Mouse (Mus musculus) lung, embryonic 16.5 days (tissue): ENCODE results near the gene Tnnt3. TPM values are rescaled to one million over a fixed set of nuclear protein-coding genes. Genes with fewer than 3 reads are reported as not detected.

Experiments
- ATAC-seq: fragments of 200-750 bp; cut with Nextera tagmentation; 2 replicates; pipeline ENCODE4 v1.8.0; 2017; ENCODE audit warnings: low read depth, mild to moderate bottlenecking, moderate library complexity
- H3K27ac ChIP-seq: fragments of 300-500 bp; sonication (generic); 2 replicates; pipeline ENCODE4 v1.5.1; 2014; ENCODE audit warnings: mild to moderate bottlenecking, control low read depth, low read length
- H3K27me3 ChIP-seq: fragments of 300-500 bp; sonication (generic); 2 replicates; pipeline ENCODE4 v1.6.1; 2014; ENCODE audit warnings: low read depth, low read length, mixed read lengths; ENCODE audit not compliant: control insufficient read depth, insufficient read depth
- H3K36me3 ChIP-seq: fragments of 300-500 bp; sonication (generic); 2 replicates; pipeline ENCODE4 v1.6.1; 2014; ENCODE audit warnings: low read length; ENCODE audit not compliant: control insufficient read depth, insufficient read depth
- H3K4me1 ChIP-seq: fragments of 300-500 bp; sonication (generic); replicated peaks from 2 replicates; pipeline ENCODE4 v1.6.1; 2014; ENCODE audit warnings: low read length, mixed read lengths; ENCODE audit not compliant: control insufficient read depth, insufficient read depth
- H3K4me2 ChIP-seq: fragments of 300-500 bp; sonication (generic); 2 replicates; pipeline ENCODE4 v1.6.1; 2014; ENCODE audit warnings: low read depth, low read length, control low read depth
- H3K4me3 ChIP-seq: fragments of 300-500 bp; sonication (generic); 2 replicates; pipeline ENCODE4 v1.5.1; 2014; ENCODE audit warnings: mild to moderate bottlenecking, low read length, control low read depth
- H3K9ac ChIP-seq: fragments of 300-500 bp; sonication (generic); 2 replicates; pipeline ENCODE4 v1.6.1; 2014; ENCODE audit warnings: low read length, control low read depth
- H3K9me3 ChIP-seq: fragments of 300-500 bp; sonication (generic); 2 replicates; pipeline ENCODE4 v1.6.1; 2016; ENCODE audit warnings: low read length; ENCODE audit not compliant: control insufficient read depth
- WGBS: fragments of 180-500 bp; shearing (Covaris S2); extraction: QIAGEN DNeasy Blood & Tissue Kit; methylation state at CpG from one replicate; pipeline ENCODE4 v1.1.7; 2014; 5-methylcytosine and 5-hydroxymethylcytosine counted together
- polyA plus RNA-seq: library from polyadenylated mRNA; unstranded; fragments of >200 nt; fragmentation: Nextera tagmentation; extraction: Ambion mirVana; gene quantifications from 2 replicates; pipeline ENCODE4 v1.2.1, GENCODE M21; 2015

Tnnt3 gene
- 17.9 and 50.7 TPM in 2 replicates for polyA plus RNA-seq

- ATAC-seq, result peak; percentile 28; the same call in 1 of the 2 replicates
- H3K9me3 ChIP-seq, result no peaks in the 10 kb centered on the region
- no peaks in the 10 kb centered on the region; the same call in 1 of the 2 replicates for H3K4me1 ChIP-seq
- no peak within 1 kb of the TSS for H3K27ac ChIP-seq
- WGBS, result 87% methylated on average over 2 of the region's 2 CpGs
- H3K27me3 ChIP-seq, result no peaks in the 10 kb centered on the region
- H3K36me3 ChIP-seq, result 0 out of 2 replicates have a peak, but pooled peaks cover 4% of the 10 kb centered on the region
- no peak within 1 kb of the TSS for H3K4me2 ChIP-seq
- no peak within 1 kb of the TSS for H3K9ac ChIP-seq
- no peak within 1 kb of the TSS for H3K4me3 ChIP-seq
These were observed at the start of gene Tnnt3 for GRCm38 (mm10) chr7:142498575-142498974. Tnnt3 (plus strand) TSS chr7:142498836.

DNA sequence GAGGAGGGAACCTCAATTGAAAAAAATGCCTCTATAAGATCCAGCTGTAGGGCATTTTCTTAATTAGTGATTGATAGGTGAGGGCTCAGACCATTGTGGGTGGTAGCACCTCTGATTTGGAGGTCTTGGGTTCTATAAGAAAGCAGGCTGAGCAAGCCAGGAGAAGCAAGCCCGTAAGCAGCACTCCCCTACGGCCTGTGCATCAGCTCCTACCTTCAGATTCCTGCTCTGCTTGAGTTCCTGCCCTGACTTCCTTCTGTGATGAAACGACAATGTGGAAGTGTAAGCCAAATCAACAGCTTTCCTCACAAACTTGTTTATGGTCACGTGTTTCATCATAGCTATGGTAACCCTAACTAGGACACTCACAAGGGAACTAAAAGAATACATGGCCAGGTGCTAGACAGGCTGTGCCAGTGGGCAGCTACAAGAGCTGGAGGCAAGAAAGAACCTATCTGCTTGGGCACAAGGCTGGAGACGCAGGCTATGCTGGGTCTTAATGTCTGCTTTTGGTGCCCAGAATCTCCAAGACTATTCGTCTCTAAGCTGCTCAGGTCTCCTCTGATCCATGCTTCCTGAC, 49.5 kb upstream of the Tnnt3 start:
- 72% methylated on average over 6 of the region's 6 CpGs for WGBS
- Histone ChIP-seq H3K4me2 (no peak overlapping the region), H3K4me3 (no peak overlapping the region), H3K9ac (no peak overlapping the region), H3K27me3 (no peaks in the 10 kb centered on the region), H3K4me1 (peaks cover under 1% of the 10 kb centered on the region), H3K27ac (no peak overlapping the region), H3K9me3 (no peaks in the 10 kb centered on the region), H3K36me3 (no peaks in the 10 kb centered on the region)
- 0 out of 2 replicates have a peak, but pooled peaks have one; percentile 10 for ATAC-seq

DNA sequence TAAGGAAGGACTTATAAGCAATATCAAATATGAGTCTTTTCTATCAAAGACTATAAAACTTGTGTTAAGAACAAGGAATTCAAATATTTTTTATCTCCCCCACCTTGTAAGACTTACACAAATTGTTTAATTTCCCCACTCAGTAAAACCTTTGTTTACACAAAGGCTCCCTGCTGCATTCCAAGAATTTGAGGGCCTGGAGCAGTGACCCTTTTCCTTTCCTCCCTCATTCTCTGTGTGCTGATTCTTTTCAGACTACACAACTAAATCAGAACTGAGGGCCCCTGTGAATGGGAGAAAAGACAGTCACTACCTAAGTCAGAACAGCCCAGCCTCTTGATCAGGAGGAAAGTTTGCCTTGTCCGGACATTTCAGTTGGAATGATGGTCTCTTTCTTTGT, 43.9 kb upstream of the Tnnt3 start:
- Histone ChIP-seq H3K4me1 (peaks cover 47% of the 10 kb centered on the region), H3K9me3 (no peaks in the 10 kb centered on the region), H3K36me3 (no peaks in the 10 kb centered on the region), H3K9ac (peak overlapping the region; percentile 49; the same call in 1 of the 2 replicates), H3K4me2 (no peak overlapping the region), H3K27me3 (no peaks in the 10 kb centered on the region), H3K4me3 (no peak overlapping the region), H3K27ac (peak overlapping the region; percentile 90)
- no peak for ATAC-seq
- 39% methylated on average over 1 of the region's 1 CpGs for WGBS

DNA sequence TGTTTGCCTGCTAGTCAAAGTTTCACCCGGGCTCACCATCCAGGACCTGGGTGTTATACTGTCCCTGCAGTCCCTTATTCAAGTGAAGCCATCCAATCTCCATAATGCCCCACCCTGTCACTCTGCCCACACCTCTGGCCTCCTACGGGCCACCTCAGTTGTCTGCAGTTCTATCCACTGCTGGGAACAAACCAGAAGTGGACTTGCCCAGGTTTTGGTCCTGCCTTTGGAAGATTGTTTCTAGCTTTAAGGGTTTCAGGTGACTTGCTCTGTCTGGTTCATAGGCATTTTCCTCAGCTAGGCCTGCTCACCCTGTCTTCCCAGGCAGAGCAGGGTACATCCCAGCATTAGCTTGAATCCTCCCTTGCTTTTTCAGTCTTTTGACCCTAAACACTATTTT, 43.4 kb upstream of the Tnnt3 start:
- 30% methylated on average over 2 of the region's 2 CpGs for WGBS
- Histone ChIP-seq H3K4me3 (no peak overlapping the region), H3K4me1 (peaks cover 50% of the 10 kb centered on the region), H3K4me2 (no peak overlapping the region), H3K36me3 (no peaks in the 10 kb centered on the region), H3K9ac (peak overlapping the region; percentile 49; the same call in 1 of the 2 replicates), H3K9me3 (no peaks in the 10 kb centered on the region), H3K27ac (peak overlapping the region; percentile 90), H3K27me3 (no peaks in the 10 kb centered on the region)
- ATAC-seq, result no peak

DNA sequence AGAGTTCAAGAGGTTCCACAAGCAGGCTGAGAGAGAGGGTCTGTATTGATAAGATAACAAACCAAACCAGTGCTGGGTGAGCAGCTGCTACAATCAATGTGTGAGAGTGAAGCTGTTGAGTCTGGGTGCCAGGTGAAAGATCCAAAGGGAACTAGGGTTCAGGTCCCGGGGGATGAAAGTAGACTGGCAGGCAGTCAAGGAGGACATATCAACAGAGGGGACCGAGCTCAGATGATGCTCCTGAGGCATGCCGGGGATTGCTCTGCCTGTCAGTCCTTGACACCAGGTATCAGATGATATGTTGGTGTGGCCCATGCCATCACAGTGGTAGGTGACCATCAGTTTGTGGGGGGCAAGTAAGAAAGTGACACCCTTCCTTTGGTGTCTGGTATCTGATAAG, 41.8 kb upstream of the Tnnt3 start:
- H3K4me2 ChIP-seq, result no peak overlapping the region
- H3K36me3 ChIP-seq, result no peaks in the 10 kb centered on the region
- peak overlapping the region; percentile 93 for H3K27ac ChIP-seq
- 28% methylated on average over 3 of the region's 3 CpGs for WGBS
- H3K4me3 ChIP-seq, result no peak overlapping the region
- H3K4me1 ChIP-seq, result peaks cover 50% of the 10 kb centered on the region
- H3K27me3 ChIP-seq, result no peaks in the 10 kb centered on the region
- no peaks in the 10 kb centered on the region for H3K9me3 ChIP-seq
- H3K9ac ChIP-seq, result peak overlapping the region; percentile 28; the same call in 1 of the 2 replicates
- no peak for ATAC-seq

- no peak overlapping the region for H3K4me2 ChIP-seq
- peak; percentile 55 for ATAC-seq
- H3K9ac ChIP-seq, result peak overlapping the region; percentile 37
- peaks cover 50% of the 10 kb centered on the region for H3K4me1 ChIP-seq
- no peaks in the 10 kb centered on the region for H3K27me3 ChIP-seq
- H3K27ac ChIP-seq, result peak overlapping the region; percentile 93
- WGBS, result 7% methylated on average over 3 of the region's 3 CpGs
- no peaks in the 10 kb centered on the region for H3K9me3 ChIP-seq
- H3K36me3 ChIP-seq, result no peaks in the 10 kb centered on the region
- no peak overlapping the region for H3K4me3 ChIP-seq
These were observed 41.3 kb upstream of the Tnnt3 start for GRCm38 (mm10) chr7:142457227-142457811.

DNA sequence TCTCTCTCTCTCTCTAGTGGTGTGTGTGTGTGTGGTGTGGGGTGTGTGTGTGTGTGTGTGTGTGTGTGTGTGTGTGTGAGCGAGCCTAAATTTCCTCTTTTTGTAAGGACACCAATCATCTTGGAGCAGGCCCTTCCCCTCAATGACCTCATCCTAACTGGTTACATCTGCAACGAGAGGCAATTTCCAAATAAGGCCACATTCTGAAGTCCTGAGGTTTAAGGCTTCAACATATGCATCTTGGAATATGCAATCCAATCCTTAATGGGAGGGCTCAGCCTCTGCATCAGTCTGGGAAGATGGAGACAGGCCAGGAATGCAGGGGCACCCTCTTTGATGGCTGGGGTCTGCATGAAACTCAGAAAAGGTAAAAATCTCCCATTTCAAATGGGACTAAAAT, 40.6 kb upstream of the Tnnt3 start:
- ATAC-seq, result peak; percentile 78
- Histone ChIP-seq H3K4me3 (no peak overlapping the region), H3K4me2 (no peak overlapping the region), H3K9ac (no peak overlapping the region; the same call in 1 of the 2 replicates), H3K9me3 (no peaks in the 10 kb centered on the region), H3K27me3 (no peaks in the 10 kb centered on the region), H3K4me1 (peaks cover 50% of the 10 kb centered on the region), H3K27ac (peak overlapping the region; percentile 93), H3K36me3 (no peaks in the 10 kb centered on the region)
- 23% methylated on average over 2 of the region's 2 CpGs for WGBS

GRCm38 (mm10) chr7:142458676-142459298, 39.8 kb upstream of the Tnnt3 start:
- Histone ChIP-seq H3K4me1 (peaks cover 50% of the 10 kb centered on the region), H3K27me3 (no peaks in the 10 kb centered on the region), H3K4me2 (no peak overlapping the region)

GRCm38 (mm10) chr7:142459299-142459691, 39.3 kb upstream of the Tnnt3 start:
- no peaks in the 10 kb centered on the region for H3K36me3 ChIP-seq
- H3K9ac ChIP-seq, result no peak overlapping the region
- peak; percentile 29; the same call in 1 of the 2 replicates for ATAC-seq
- no peak overlapping the region for H3K4me3 ChIP-seq
- no peaks in the 10 kb centered on the region for H3K9me3 ChIP-seq
- peak overlapping the region; percentile 93 for H3K27ac ChIP-seq
- H3K27me3 ChIP-seq, result no peaks in the 10 kb centered on the region
- 34% methylated on average over 2 of the region's 2 CpGs for WGBS
- peaks cover 47% of the 10 kb centered on the region for H3K4me1 ChIP-seq
- H3K4me2 ChIP-seq, result no peak overlapping the region

More at GRCm38 (mm10) chr7:142458676-142459298, 39.8 kb upstream of the Tnnt3 start:
- Histone ChIP-seq H3K4me3 (no peak overlapping the region), H3K9ac (0 out of 2 replicates have a peak overlapping the region, but pooled peaks have one; percentile 5), H3K27ac (peak overlapping the region; percentile 93), H3K36me3 (no peaks in the 10 kb centered on the region), H3K9me3 (no peaks in the 10 kb centered on the region)
- WGBS, result 45% methylated on average over 5 of the region's 5 CpGs
- ATAC-seq, result no peak
